Mouse (Mus musculus): ENCODE data around the gene Ackr1. TPM values are rescaled to one million over a fixed set of nuclear protein-coding genes. Genes with fewer than 3 reads are reported as not detected.
"Not testable (repeated sequence)": the region's sequence is repeated elsewhere in the genome, so short reads cannot be mapped to it uniquely, and the experiment has no call there.

Gene Ackr1
- polyA plus RNA-seq, 2 experiments = 1.1 to 2.1 TPM

- no peak overlapping the region for H3K9ac ChIP-seq (ENCODE audit: low read depth, low read length, severe bottlenecking)
- H3K27ac ChIP-seq (replicated peaks; ENCODE audit: low read depth, low read length) = no peak overlapping the region
- WGBS = 90% methylated on average over 2 of the region's 2 CpGs
- DNase-seq (ENCODE audit: low spot score) = no peak
- H3K4me3 ChIP-seq (replicated peaks; ENCODE audit: low read length) = no peak overlapping the region
- no peaks in the 10 kb centered on the region for H3K4me1 ChIP-seq (ENCODE audit: control insufficient read depth, insufficient read depth, low read length)
- H3K27me3 ChIP-seq (ENCODE audit: control insufficient read depth, insufficient read depth, low read length) = no peaks in the 10 kb centered on the region
- H3K9me3 ChIP-seq (ENCODE audit: control insufficient read depth, low read length) = no peaks in the 10 kb centered on the region
- no peaks in the 10 kb centered on the region for H3K36me3 ChIP-seq (ENCODE audit: control insufficient read depth, insufficient read depth, low read length)
- TF ChIP-seq POLR2A (IDR thresholded peaks at IDR 0.05; ENCODE audit: borderline replicate concordance, extremely low read depth, insufficient read depth, insufficient read length) = no peak
- ATAC-seq (ENCODE audit: low FRiP score, low read depth) = no peak
- H3K4me2 ChIP-seq (replicated peaks; ENCODE audit: low read depth, low read length, severe bottlenecking) = no peak overlapping the region
These were observed 15.5 kb downstream of the Ackr1 start for GRCm38 (mm10) chr1:173317925-173318477.

DNA sequence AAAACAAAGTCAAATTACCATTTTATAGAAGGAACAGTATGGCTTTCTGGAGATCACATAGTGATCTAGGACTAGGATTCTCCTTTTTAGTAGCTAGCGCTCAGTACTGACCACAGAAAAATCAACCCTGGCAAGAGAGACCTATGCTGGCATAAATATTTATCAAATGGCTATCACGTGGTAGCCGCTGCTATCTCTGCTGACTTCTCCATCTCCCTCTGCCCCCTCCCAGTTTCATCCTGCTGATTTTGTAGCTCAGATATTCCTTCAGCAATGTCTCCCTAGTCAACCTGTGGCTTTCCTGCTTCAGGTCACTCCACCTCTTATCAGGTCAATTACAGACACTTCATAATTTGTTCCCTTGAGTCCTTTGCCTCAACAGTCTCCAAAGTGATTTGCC is 17.8 kb downstream of the Ackr1 start:
- Histone ChIP-seq H3K4me3 (replicated peaks; ENCODE audit: low read length) (no peak overlapping the region), H3K27me3 (ENCODE audit: control insufficient read depth, insufficient read depth, low read length) (no peaks in the 10 kb centered on the region), H3K36me3 (ENCODE audit: control insufficient read depth, insufficient read depth, low read length) (no peaks in the 10 kb centered on the region), H3K4me2 (replicated peaks; ENCODE audit: low read depth, low read length, severe bottlenecking) (no peak overlapping the region), H3K9ac (ENCODE audit: low read depth, low read length, severe bottlenecking) (no peak overlapping the region), H3K4me1 (ENCODE audit: control insufficient read depth, insufficient read depth, low read length) (no peaks in the 10 kb centered on the region), H3K27ac (replicated peaks; ENCODE audit: low read depth, low read length) (no peak overlapping the region), H3K9me3 (ENCODE audit: control insufficient read depth, low read length) (no peaks in the 10 kb centered on the region)
- no peak for TF ChIP-seq POLR2A (IDR thresholded peaks at IDR 0.05; ENCODE audit: borderline replicate concordance, extremely low read depth, insufficient read depth, insufficient read length)
- ATAC-seq (ENCODE audit: low FRiP score, low read depth) = no peak
- 88% methylated on average over 3 of the region's 3 CpGs for WGBS
- DNase-seq (ENCODE audit: low spot score) = no peak

- H3K27me3 ChIP-seq (ENCODE audit: control insufficient read depth, insufficient read depth, low read length); H3K4me3 ChIP-seq (replicated peaks; ENCODE audit: low read length); H3K4me2 ChIP-seq (replicated peaks; ENCODE audit: low read depth, low read length, severe bottlenecking); DNase-seq (ENCODE audit: low spot score); H3K27ac ChIP-seq (replicated peaks; ENCODE audit: low read depth, low read length); H3K9me3 ChIP-seq (ENCODE audit: control insufficient read depth, low read length); H3K36me3 ChIP-seq (ENCODE audit: control insufficient read depth, insufficient read depth, low read length); H3K4me1 ChIP-seq (ENCODE audit: control insufficient read depth, insufficient read depth, low read length); H3K9ac ChIP-seq (ENCODE audit: low read depth, low read length, severe bottlenecking); ATAC-seq (ENCODE audit: low FRiP score, low read depth): not testable (repeated sequence)
- WGBS = 73% methylated on average over 7 of the region's 7 CpGs
These were observed 20.0 kb downstream of the Ackr1 start for GRCm38 (mm10) chr1:173313535-173314050.

DNA sequence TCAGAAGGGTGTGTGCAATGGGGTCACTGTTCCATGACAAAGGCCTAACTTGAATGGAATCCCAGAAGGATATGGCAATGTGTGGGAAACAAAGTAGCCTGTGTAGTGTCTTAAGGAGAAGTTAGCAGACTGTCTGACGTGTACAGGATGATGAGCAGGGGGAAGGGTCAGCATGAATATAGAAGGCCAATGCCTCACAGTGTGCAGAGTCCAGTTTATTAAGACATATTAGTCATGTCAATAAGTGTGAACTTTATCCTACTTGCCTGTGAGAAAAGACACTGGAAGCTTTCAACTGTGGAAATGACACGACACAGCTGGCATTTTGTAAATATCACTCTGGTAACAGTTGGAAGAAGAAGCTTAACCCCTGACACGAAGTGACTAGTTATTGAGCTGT is 30.8 kb downstream of the Ackr1 start:
- not testable (repeated sequence) for H3K36me3 ChIP-seq (ENCODE audit: control insufficient read depth, insufficient read depth, low read length); DNase-seq (ENCODE audit: low spot score); H3K9ac ChIP-seq (ENCODE audit: low read depth, low read length, severe bottlenecking); H3K27me3 ChIP-seq (ENCODE audit: control insufficient read depth, insufficient read depth, low read length); ATAC-seq (ENCODE audit: low FRiP score, low read depth); H3K4me3 ChIP-seq (replicated peaks; ENCODE audit: low read length); H3K9me3 ChIP-seq (ENCODE audit: control insufficient read depth, low read length); H3K4me2 ChIP-seq (replicated peaks; ENCODE audit: low read depth, low read length, severe bottlenecking); H3K4me1 ChIP-seq (ENCODE audit: control insufficient read depth, insufficient read depth, low read length); H3K27ac ChIP-seq (replicated peaks; ENCODE audit: low read depth, low read length)
- 59% methylated on average over 3 of the region's 3 CpGs for WGBS

Other genes with a start within 250 kb of the Ackr1 start
- gene Olfr1408, start 196.4 kb downstream of the Ackr1 start, polyA plus RNA-seq (2012; rRNA removed) = not detected in 2 replicates
- gene Olfr1408, start 196.4 kb downstream of the Ackr1 start, polyA plus RNA-seq (2014; fragmentation: Nextera tagmentation; extraction: Ambion mirVana) = not detected in 2 replicates
- not detected in 2 replicates for gene Olfr1406, start 143.1 kb downstream of the Ackr1 start, polyA plus RNA-seq (2012; rRNA removed)
- gene Olfr1406, start 143.1 kb downstream of the Ackr1 start, polyA plus RNA-seq (2014; fragmentation: Nextera tagmentation; extraction: Ambion mirVana) = not detected in 2 replicates
- not detected in 2 replicates for gene Olfr218, start 135.9 kb downstream of the Ackr1 start, polyA plus RNA-seq (2012; rRNA removed)
- not detected in 2 replicates for gene Olfr218, start 135.9 kb downstream of the Ackr1 start, polyA plus RNA-seq (2014; fragmentation: Nextera tagmentation; extraction: Ambion mirVana)
- not detected in 2 replicates for gene Olfr1404, start 121.4 kb downstream of the Ackr1 start, polyA plus RNA-seq (2012; rRNA removed)
- not detected in 2 replicates for gene Olfr1404, start 121.4 kb downstream of the Ackr1 start, polyA plus RNA-seq (2014; fragmentation: Nextera tagmentation; extraction: Ambion mirVana)
- gene Fcer1a, start 106.5 kb downstream of the Ackr1 start, polyA plus RNA-seq (2012; rRNA removed) = 0.09 and 0.13 TPM in 2 replicates
- 0.28 TPM in 1 of 2 replicates, not detected in the other for gene Fcer1a, start 106.5 kb downstream of the Ackr1 start, polyA plus RNA-seq (2014; fragmentation: Nextera tagmentation; extraction: Ambion mirVana)
- gene Olfr418, start 67.7 kb downstream of the Ackr1 start, polyA plus RNA-seq (2012; rRNA removed) = not detected in 2 replicates
- not detected in 2 replicates for gene Olfr418, start 67.7 kb downstream of the Ackr1 start, polyA plus RNA-seq (2014; fragmentation: Nextera tagmentation; extraction: Ambion mirVana)
- not detected in 2 replicates for gene Mptx2, start 56.0 kb downstream of the Ackr1 start, polyA plus RNA-seq (2012; rRNA removed)
- not detected in 2 replicates for gene Mptx2, start 56.0 kb downstream of the Ackr1 start, polyA plus RNA-seq (2014; fragmentation: Nextera tagmentation; extraction: Ambion mirVana)
- 1.1 and 1.8 TPM in 2 replicates for gene Aim2, start 17.1 kb upstream of the Ackr1 start, polyA plus RNA-seq (2012; rRNA removed)
- 0.80 and 1.2 TPM in 2 replicates for gene Aim2, start 17.1 kb upstream of the Ackr1 start, polyA plus RNA-seq (2014; fragmentation: Nextera tagmentation; extraction: Ambion mirVana)
- 4.7 and 6.1 TPM in 2 replicates for gene Cadm3, start 33.9 kb upstream of the Ackr1 start, polyA plus RNA-seq (2012; rRNA removed)
- gene Cadm3, start 33.9 kb upstream of the Ackr1 start, polyA plus RNA-seq (2014; fragmentation: Nextera tagmentation; extraction: Ambion mirVana) = 2.0 and 2.2 TPM in 2 replicates
- 0.11 and 0.18 TPM in 2 replicates for gene Ifi206, start 157.3 kb upstream of the Ackr1 start, polyA plus RNA-seq (2012; rRNA removed)
- gene Ifi206, start 157.3 kb upstream of the Ackr1 start, polyA plus RNA-seq (2014; fragmentation: Nextera tagmentation; extraction: Ambion mirVana) = 0.07 and 0.10 TPM in 2 replicates
- gene Ifi214, start 202.2 kb upstream of the Ackr1 start, polyA plus RNA-seq (2012; rRNA removed) = not detected in 2 replicates
- not detected in 2 replicates for gene Ifi214, start 202.2 kb upstream of the Ackr1 start, polyA plus RNA-seq (2014; fragmentation: Nextera tagmentation; extraction: Ambion mirVana)